Mouse (Mus musculus): ENCODE data around the gene Srsf9. TPM values are rescaled to one million over a fixed set of nuclear protein-coding genes. Genes with fewer than 3 reads are reported as not detected.

The Srsf9 gene
- polyA plus RNA-seq, 1 experiment from 2014 or later, result 263 TPM

Other genes with a start within 250 kb of the Srsf9 start
- 38.4 and 40.9 TPM in 2 replicates for gene Gm10401, start 228.9 kb upstream of the Srsf9 start, polyA plus RNA-seq (2015; fragmentation: Nextera tagmentation; extraction: Ambion mirVana)
- 27.7 and 28.6 TPM in 2 replicates for gene Acads, start 207.8 kb upstream of the Srsf9 start, polyA plus RNA-seq (2015; fragmentation: Nextera tagmentation; extraction: Ambion mirVana)
- 44.8 and 49.9 TPM in 2 replicates for gene Unc119b, start 192.2 kb upstream of the Srsf9 start, polyA plus RNA-seq (2015; fragmentation: Nextera tagmentation; extraction: Ambion mirVana)
- 23.5 and 25.9 TPM in 2 replicates for gene Mlec, start 169.0 kb upstream of the Srsf9 start, polyA plus RNA-seq (2015; fragmentation: Nextera tagmentation; extraction: Ambion mirVana)
- 5.7 and 12.6 TPM in 2 replicates for gene Cabp1, start 132.8 kb upstream of the Srsf9 start, polyA plus RNA-seq (2015; fragmentation: Nextera tagmentation; extraction: Ambion mirVana)
- gene Pop5, start 91.3 kb upstream of the Srsf9 start, polyA plus RNA-seq (2015; fragmentation: Nextera tagmentation; extraction: Ambion mirVana), result 102 and 112 TPM in 2 replicates
- gene Rnf10, start 54.3 kb upstream of the Srsf9 start, polyA plus RNA-seq (2015; fragmentation: Nextera tagmentation; extraction: Ambion mirVana), result 134 and 138 TPM in 2 replicates
- 53.7 and 54.0 TPM in 2 replicates for gene Coq5, start 47.5 kb upstream of the Srsf9 start, polyA plus RNA-seq (2015; fragmentation: Nextera tagmentation; extraction: Ambion mirVana)
- 1,571 and 1,757 TPM in 2 replicates for gene Dynll1, start 26.2 kb upstream of the Srsf9 start, polyA plus RNA-seq (2015; fragmentation: Nextera tagmentation; extraction: Ambion mirVana)
- 31.8 and 34.1 TPM in 2 replicates for gene Gatc, start 14.0 kb downstream of the Srsf9 start, polyA plus RNA-seq (2015; fragmentation: Nextera tagmentation; extraction: Ambion mirVana)
- 58.6 and 64.3 TPM in 2 replicates for gene Triap1, start 14.0 kb downstream of the Srsf9 start, polyA plus RNA-seq (2015; fragmentation: Nextera tagmentation; extraction: Ambion mirVana)
- gene Cox6a1, start 21.8 kb downstream of the Srsf9 start, polyA plus RNA-seq (2015; fragmentation: Nextera tagmentation; extraction: Ambion mirVana), result 965 and 999 TPM in 2 replicates
- gene Msi1, start 102.4 kb downstream of the Srsf9 start, polyA plus RNA-seq (2015; fragmentation: Nextera tagmentation; extraction: Ambion mirVana), result 99.0 and 107 TPM in 2 replicates
- not detected in 2 replicates for gene Pla2g1b, start 139.1 kb downstream of the Srsf9 start, polyA plus RNA-seq (2015; fragmentation: Nextera tagmentation; extraction: Ambion mirVana)
- gene Sirt4, start 157.5 kb downstream of the Srsf9 start, polyA plus RNA-seq (2015; fragmentation: Nextera tagmentation; extraction: Ambion mirVana), result 24.7 TPM in 2 replicates
- gene Pxn, start 179.5 kb downstream of the Srsf9 start, polyA plus RNA-seq (2015; fragmentation: Nextera tagmentation; extraction: Ambion mirVana), result 16.8 and 17.7 TPM in 2 replicates
- gene Rplp0, start 232.3 kb downstream of the Srsf9 start, polyA plus RNA-seq (2015; fragmentation: Nextera tagmentation; extraction: Ambion mirVana), result 1,081 and 1,088 TPM in 2 replicates
- 41.7 and 46.1 TPM in 2 replicates for gene Gcn1l1, start 238.1 kb downstream of the Srsf9 start, polyA plus RNA-seq (2015; fragmentation: Nextera tagmentation; extraction: Ambion mirVana)

All from forebrain, embryonic 13.5 days (tissue).